Mouse (Mus musculus) heart, adult 2 months (tissue): ENCODE measurements around the gene Dnmbp. TPM values are rescaled to one million over a fixed set of nuclear protein-coding genes. Genes with fewer than 3 reads are reported as not detected.

ENCODE experiments used
- DNase-seq, 2 experiments: peaks; one replicate each; pipeline ENCODE4 v3.0.0; 2021
- H3K27ac ChIP-seq: fragments of 200-600 bp; 2 replicates; pipeline ENCODE4 v1.8.1; 2022
- H3K27me3 ChIP-seq: fragments of 200-500 bp; 2 replicates; pipeline ENCODE4 v1.6.1; 2012; ENCODE audit warnings: mild to moderate bottlenecking, low read length, inconsistent platforms, mixed read lengths; ENCODE audit not compliant: control insufficient read depth, insufficient read depth
- H3K36me3 ChIP-seq: fragments of 200-500 bp; 2 replicates; pipeline ENCODE4 v1.6.1; 2012; ENCODE audit warnings: low read length, inconsistent platforms; ENCODE audit not compliant: control insufficient read depth, insufficient read depth
- H3K4me1 ChIP-seq: fragments of 200-500 bp; 2 replicates; pipeline ENCODE4 v1.6.1; 2011; ENCODE audit warnings: low read length; ENCODE audit not compliant: control insufficient read depth, insufficient read depth
- H3K4me3 ChIP-seq: fragments of 200-600 bp; 2 replicates; pipeline ENCODE4 v1.8.1; 2022
- H3K79me2 ChIP-seq: fragments of 200-500 bp; replicated peaks from 2 replicates; pipeline ENCODE4 v1.6.1; 2012; ENCODE audit warnings: mild to moderate bottlenecking, inconsistent platforms, low read length, moderate library complexity, mixed read lengths; ENCODE audit not compliant: control insufficient read depth, insufficient read depth
- H3K9ac ChIP-seq: fragments of 200-500 bp; 2 replicates; pipeline ENCODE4 v1.6.1; 2012; ENCODE audit warnings: low read depth, mild to moderate bottlenecking, control low read depth, inconsistent platforms, low read length, mixed read lengths
- CTCF ChIP-seq: fragments of 200-600 bp; IDR thresholded peaks from 2 replicates; pipeline ENCODE4 v1.8.1; 2022; ENCODE audit warnings: antibody characterized with exemption, mild to moderate bottlenecking, moderate library complexity
- EP300 ChIP-seq: fragments of 200-500 bp; IDR thresholded peaks from 2 replicates; pipeline ENCODE4 v1.6.1; 2011; ENCODE audit warnings: low read depth, low read length, control low read depth; ENCODE audit not compliant: insufficient read depth
- POLR2A ChIP-seq: fragments of 200-500 bp; IDR thresholded peaks from 2 replicates; pipeline ENCODE4 v1.6.1; 2011; ENCODE audit warnings: mild to moderate bottlenecking, low read depth, low read length, control low read depth; ENCODE audit not compliant: insufficient read depth
- WGBS: fragments of 180-500 bp; shearing (Covaris S2); methylation state at CpG from one replicate; pipeline ENCODE4 v1.1.7; 2018; 5-methylcytosine and 5-hydroxymethylcytosine counted together
- intact Hi-C: fragments of 180-260 bp; cut with DNase I; formaldehyde crosslinking; loops from one replicate; pipeline ENCODE4 v1.15.1; 2025
- polyA plus RNA-seq: library from polyadenylated mRNA; depleted of rRNA; stranded (reverse); fragments of >200 nt; gene quantifications from 2 replicates; pipeline ENCODE4 v1.2.3, GENCODE M21; 2012
- total RNA-seq, 2 experiments: library from RNA; stranded (reverse); gene quantifications; 2 replicates each; pipeline ENCODE4 v1.2.3; 2021

The Dnmbp gene
- total and polyA plus RNA-seq, 3 experiments: 7.1 to 9.8 (median 8.1) TPM

GRCm38 (mm10) chr19:43847966-43848365 lies 92.0 kb downstream of the Dnmbp start:
- Histone ChIP-seq H3K27ac (no peak overlapping the region), H3K79me2 (no peaks in the 10 kb centered on the region), H3K36me3 (no peaks in the 10 kb centered on the region; the same call in 1 of the 2 replicates), H3K9ac (no peak overlapping the region), H3K27me3 (no peaks in the 10 kb centered on the region), H3K4me1 (no peaks in the 10 kb centered on the region), H3K4me3 (no peak overlapping the region)
- intact Hi-C loops: no loop called here
- no peak for TF ChIP-seq EP300
- no peak for TF ChIP-seq CTCF
- DNase-seq: no peak
- WGBS: 95% methylated on average over 15 of the region's 15 CpGs

- Histone ChIP-seq H3K79me2 (no peaks in the 10 kb centered on the region), H3K27ac (no peak overlapping the region), H3K36me3 (no peaks in the 10 kb centered on the region; the same call in 1 of the 2 replicates), H3K4me1 (no peaks in the 10 kb centered on the region), H3K27me3 (no peaks in the 10 kb centered on the region), H3K9ac (no peak overlapping the region), H3K4me3 (no peak overlapping the region)
- DNase-seq: no peak
- 91% methylated on average over 15 of the region's 15 CpGs for WGBS
- intact Hi-C loops: no loop called here
- TF ChIP-seq EP300 (no peak), CTCF (no peak), POLR2A (no peak)
Measured at GRCm38 (mm10) chr19:43847056-43847455, 92.9 kb downstream of the Dnmbp start.

GRCm38 (mm10) chr19:43845331-43845908 lies 94.6 kb downstream of the Dnmbp start:
- no peak overlapping the region for H3K27ac ChIP-seq
- DNase-seq: no peak
- no peaks in the 10 kb centered on the region for H3K4me1 ChIP-seq
- no peaks in the 10 kb centered on the region for H3K79me2 ChIP-seq
- TF ChIP-seq POLR2A (no peak), EP300 (no peak), CTCF (no peak)
- 57% methylated on average over 7 of the region's 7 CpGs for WGBS
- intact Hi-C loops: no loop called here
- no peak overlapping the region for H3K4me3 ChIP-seq
- no peaks in the 10 kb centered on the region for H3K27me3 ChIP-seq
- no peaks in the 10 kb centered on the region; the same call in 1 of the 2 replicates for H3K36me3 ChIP-seq
- no peak overlapping the region for H3K9ac ChIP-seq

- Histone ChIP-seq H3K4me1 (no peaks in the 10 kb centered on the region), H3K4me3 (no peak overlapping the region), H3K9ac (no peak overlapping the region), H3K36me3 (no peaks in the 10 kb centered on the region; the same call in 1 of the 2 replicates), H3K27me3 (no peaks in the 10 kb centered on the region), H3K79me2 (no peaks in the 10 kb centered on the region), H3K27ac (no peak overlapping the region)
- 77% methylated on average over 9 of the region's 9 CpGs for WGBS
- TF ChIP-seq CTCF (no peak), POLR2A (no peak), EP300 (no peak)
- intact Hi-C loops: no loop called here
- DNase-seq: no peak
Measured at GRCm38 (mm10) chr19:43843184-43843583, 96.8 kb downstream of the Dnmbp start.

GRCm38 (mm10) chr19:43832425-43833069 lies 107.4 kb downstream of the Dnmbp start:
- DNase-seq: peak; percentile 62 to 75
- Histone ChIP-seq H3K9ac (no peak overlapping the region), H3K27ac (no peak overlapping the region), H3K36me3 (no peaks in the 10 kb centered on the region), H3K4me1 (no peaks in the 10 kb centered on the region), H3K4me3 (no peak overlapping the region), H3K79me2 (no peaks in the 10 kb centered on the region), H3K27me3 (no peaks in the 10 kb centered on the region)
- 27% methylated on average over 21 of the region's 21 CpGs for WGBS
- TF ChIP-seq EP300 (peak; percentile 51; the same call in 1 of the 2 replicates), POLR2A (no peak), CTCF (peak; percentile 98)
- intact Hi-C loops: loop anchor here (1.0 kb wide), 3 partner anchors 74 to 127 kb away; partner anchors contain the start of gene Dnmbp

- no peaks in the 10 kb centered on the region for H3K27me3 ChIP-seq
- no peaks in the 10 kb centered on the region for H3K79me2 ChIP-seq
- H3K4me3 ChIP-seq: no peak overlapping the region
- no peaks in the 10 kb centered on the region for H3K4me1 ChIP-seq
- H3K9ac ChIP-seq: no peak overlapping the region
- 66% methylated on average over 8 of the region's 8 CpGs for WGBS
- no peak for DNase-seq
- no peaks in the 10 kb centered on the region for H3K36me3 ChIP-seq
- no peak for TF ChIP-seq POLR2A
- no peak for TF ChIP-seq EP300
- TF ChIP-seq CTCF: no peak
- H3K27ac ChIP-seq: no peak overlapping the region
- intact Hi-C loops: no loop called here
Measured at GRCm38 (mm10) chr19:43826855-43827254, 113.1 kb downstream of the Dnmbp start.
